Mouse (Mus musculus) kidney, adult 2 months (tissue): ENCODE results near the gene Wdr93.

Source experiments
- CTCF ChIP-seq: fragments of 200-500 bp; conservative IDR thresholded peaks from 2 replicates; pipeline ENCODE4 v1.5.1; 2011; ENCODE audit warnings: low read depth, mild to moderate bottlenecking, control low read depth, low read length, moderate library complexity, mixed read lengths; ENCODE audit not compliant: insufficient read depth, insufficient read length
- POLR2A ChIP-seq: fragments of 200-500 bp; IDR thresholded peaks from one replicate; pipeline ENCODE4 v1.6.1; 2011; ENCODE audit warnings: low read depth, low read length, control low read depth

DNA sequence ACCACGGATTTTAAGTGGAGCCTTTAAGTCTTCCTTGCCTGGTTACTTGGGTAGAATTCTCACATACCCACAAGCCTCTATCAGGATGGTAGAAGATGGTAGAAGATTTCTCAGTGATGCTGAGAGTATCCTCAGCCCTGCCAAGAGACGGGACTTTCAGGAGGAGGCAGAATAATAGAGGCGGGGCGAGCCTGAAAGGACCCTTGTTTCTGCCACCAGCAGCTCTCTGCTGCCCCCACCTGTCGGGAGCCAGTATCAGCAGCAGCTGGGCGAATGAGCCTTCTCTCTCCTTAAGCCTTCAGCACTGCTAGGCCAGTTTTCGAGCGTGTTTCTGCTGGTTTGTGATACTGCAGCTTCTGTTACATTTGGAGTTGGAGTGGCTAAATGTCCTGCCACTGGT is 13.8 kb upstream of the Wdr93 start:
- TF ChIP-seq POLR2A: no peak
- TF ChIP-seq CTCF: peak; percentile 82
